Mouse (Mus musculus): Measurements from ENCODE around the gene Acot2. TPM values are rescaled to one million over a fixed set of nuclear protein-coding genes. Genes with fewer than 3 reads are reported as not detected.
"Not testable (repeated sequence)": the region's sequence is repeated elsewhere in the genome, so short reads cannot be mapped to it uniquely, and the experiment has no call there.

The Acot2 gene
- total RNA-seq, 2 experiments from 2014 or later = 16.2 to 18.1 TPM

- no peak overlapping the region for H3K27ac ChIP-seq
- H3K4me3 ChIP-seq = no peak overlapping the region
- TF ChIP-seq CTCF (conservative IDR thresholded peaks at IDR 0.05) = peak; percentile 94
- peak; percentile 83 to 88 for DNase-seq (ENCODE audit: low spot score in 2 of 2)
Measured at GRCm38 (mm10) chr12:84030659-84031332, 43.1 kb downstream of the Acot2 start.

- Histone ChIP-seq H3K4me3 (no peak overlapping the region), H3K27ac (no peak overlapping the region)
- no peak for TF ChIP-seq CTCF (conservative IDR thresholded peaks at IDR 0.05)
- DNase-seq (ENCODE audit: low spot score in 2 of 2) = no peak
Measured at GRCm38 (mm10) chr12:84032854-84033253, 45.2 kb downstream of the Acot2 start.

- not testable (repeated sequence) for DNase-seq (ENCODE audit: low spot score in 2 of 2); H3K27ac ChIP-seq; H3K4me3 ChIP-seq
Measured at GRCm38 (mm10) chr12:84033302-84033701, 45.6 kb downstream of the Acot2 start.

- H3K4me3 ChIP-seq = no peak overlapping the region
- no peak for DNase-seq (ENCODE audit: low spot score in 2 of 2)
- no peak for TF ChIP-seq CTCF (conservative IDR thresholded peaks at IDR 0.05)
- no peak overlapping the region for H3K27ac ChIP-seq
Measured at GRCm38 (mm10) chr12:84034108-84034507, 46.4 kb downstream of the Acot2 start.

GRCm38 (mm10) chr12:84038241-84038640 is 50.6 kb downstream of the Acot2 start, which contains the start of gene Acot4:
Gene Acot4, plus strand, starts transcription at chr12:84038379.
- Histone ChIP-seq H3K27ac (peak within 1 kb of the TSS; percentile 81), H3K4me3 (peak within 1 kb of the TSS; percentile 63)
- not testable (repeated sequence) for DNase-seq (ENCODE audit: low spot score in 2 of 2)

GRCm38 (mm10) chr12:84038691-84039111 is 51.0 kb downstream of the Acot2 start, which contains the start of gene Gm49366:
Gene Gm49366, plus strand, starts transcription at chr12:84038935.
- peak within 1 kb of the TSS; percentile 81 for H3K27ac ChIP-seq
- peak within 1 kb of the TSS; percentile 63 for H3K4me3 ChIP-seq
- DNase-seq (ENCODE audit: low spot score in 2 of 2) = peak in 1 of 2 experiments; percentile 15

- no peak overlapping the region for H3K4me3 ChIP-seq
- TF ChIP-seq CTCF (conservative IDR thresholded peaks at IDR 0.05) = no peak
- no peak overlapping the region for H3K27ac ChIP-seq
- no peak for DNase-seq (ENCODE audit: low spot score in 2 of 2)
Measured at GRCm38 (mm10) chr12:84042248-84042647, 54.6 kb downstream of the Acot2 start.

Other genes with a start within 250 kb of the Acot2 start
- 1 to 10 TPM; 2.4 to 4.0 TPM for gene Papln, start 224.2 kb upstream of the Acot2 start, total RNA-seq (2021)
- gene Numb, start 65.9 kb upstream of the Acot2 start, total RNA-seq (2021) = 10 to 100 TPM; 26.7 to 38.7 TPM
- 10 to 100 TPM; 15.0 to 15.7 TPM for gene Riox1, start 37.3 kb upstream of the Acot2 start, total RNA-seq (2021)
- not detected for gene Heatr4, start 3.0 kb upstream of the Acot2 start, total RNA-seq (2021)
- gene Acot1, start 21.6 kb downstream of the Acot2 start, total RNA-seq (2021) = 10 to 100 TPM; 27.0 to 28.3 TPM
- 1 to 10 TPM; 3.2 to 3.4 TPM for gene Acot4, start 50.5 kb downstream of the Acot2 start, total RNA-seq (2021)
- 1 to 10 TPM in 1 of 2 experiments, not detected in 1; 2.9 TPM for gene Gm49366, start 51.1 kb downstream of the Acot2 start, total RNA-seq (2021)
- 1 to 10 TPM; 2.7 to 4.0 TPM for gene Acot3, start 64.3 kb downstream of the Acot2 start, total RNA-seq (2021)
- 1 to 10 TPM; 7.1 to 8.1 TPM for gene Acot5, start 81.5 kb downstream of the Acot2 start, total RNA-seq (2021)
- 1 to 10 TPM; 4.9 to 5.7 TPM for gene Acot6, start 112.8 kb downstream of the Acot2 start, total RNA-seq (2021)
- gene Dnal1, start 126.5 kb downstream of the Acot2 start, total RNA-seq (2021) = 100 to 1,000 TPM in 1 of 2 experiments, 10 to 100 TPM in 1; 99.1 to 101 TPM
- gene Pnma1, start 160.6 kb downstream of the Acot2 start, total RNA-seq (2021) = 1 to 10 TPM; 2.8 to 3.8 TPM
- 10 to 100 TPM; 24.6 to 27.2 TPM for gene Elmsan1, start 231.0 kb downstream of the Acot2 start, total RNA-seq (2021)